Mouse (Mus musculus): Measurements from ENCODE around the gene Frem2. TPM values are rescaled to one million over a fixed set of nuclear protein-coding genes. Genes with fewer than 3 reads are reported as not detected.
A peak's percentile ranks its signal among the peaks of the same experiment; 100 is the strongest.

The Frem2 gene
- total RNA-seq, 2 experiments from 2014 or later = not detected

GRCm38 (mm10) chr3:53559056-53559455, 98.1 kb downstream of the Frem2 start:
- ATAC-seq (replicated peaks; ENCODE audit: poor library complexity, severe bottlenecking) = no peak

- ATAC-seq (replicated peaks; ENCODE audit: poor library complexity, severe bottlenecking) = no peak
Measured at GRCm38 (mm10) chr3:53558230-53558629, 98.9 kb downstream of the Frem2 start.

- ATAC-seq (replicated peaks; ENCODE audit: poor library complexity, severe bottlenecking) = no peak
Measured at GRCm38 (mm10) chr3:53557388-53558214, 99.6 kb downstream of the Frem2 start.

GRCm38 (mm10) chr3:53555031-53555952, 101.9 kb downstream of the Frem2 start:
- ATAC-seq (replicated peaks; ENCODE audit: poor library complexity, severe bottlenecking) = no peak

GRCm38 (mm10) chr3:53552691-53553090, 104.5 kb downstream of the Frem2 start:
- no peak for ATAC-seq (replicated peaks; ENCODE audit: poor library complexity, severe bottlenecking)

GRCm38 (mm10) chr3:53532091-53532490, 125.1 kb downstream of the Frem2 start:
- ATAC-seq (replicated peaks; ENCODE audit: poor library complexity, severe bottlenecking) = no peak

- no peak for ATAC-seq (replicated peaks; ENCODE audit: poor library complexity, severe bottlenecking)
Measured at GRCm38 (mm10) chr3:53530305-53530704, 126.8 kb downstream of the Frem2 start.

GRCm38 (mm10) chr3:53525737-53526136, 131.4 kb downstream of the Frem2 start:
- ATAC-seq (replicated peaks; ENCODE audit: poor library complexity, severe bottlenecking) = peak; percentile 78

GRCm38 (mm10) chr3:53522794-53523193, 134.4 kb downstream of the Frem2 start:
- no peak for ATAC-seq (replicated peaks; ENCODE audit: poor library complexity, severe bottlenecking)

- no peak for ATAC-seq (replicated peaks; ENCODE audit: poor library complexity, severe bottlenecking)
Measured at GRCm38 (mm10) chr3:53514221-53515065, 142.7 kb downstream of the Frem2 start.

- no peak for ATAC-seq (replicated peaks; ENCODE audit: poor library complexity, severe bottlenecking)
Measured at GRCm38 (mm10) chr3:53513096-53513495, 144.1 kb downstream of the Frem2 start.

GRCm38 (mm10) chr3:53502428-53502827, 154.7 kb downstream of the Frem2 start:
- ATAC-seq (replicated peaks; ENCODE audit: poor library complexity, severe bottlenecking) = peak; percentile 63; the same call in 1 of the 2 replicates

GRCm38 (mm10) chr3:53498351-53498905, 158.7 kb downstream of the Frem2 start:
- ATAC-seq (replicated peaks; ENCODE audit: poor library complexity, severe bottlenecking) = no peak

- ATAC-seq (replicated peaks; ENCODE audit: poor library complexity, severe bottlenecking) = no peak
Measured at GRCm38 (mm10) chr3:53488353-53488752, 168.8 kb downstream of the Frem2 start, which contains the start of gene Stoml3. Gene Stoml3, plus strand, starts transcription at chr3:53488653.

- ATAC-seq (replicated peaks; ENCODE audit: poor library complexity, severe bottlenecking) = no peak; the same call in 1 of the 2 replicates
Measured at GRCm38 (mm10) chr3:53486996-53487576, 170.1 kb downstream of the Frem2 start.

- ATAC-seq (replicated peaks; ENCODE audit: poor library complexity, severe bottlenecking) = no peak
Measured at GRCm38 (mm10) chr3:53486561-53486960, 170.6 kb downstream of the Frem2 start.

GRCm38 (mm10) chr3:53483414-53484059, 173.6 kb downstream of the Frem2 start:
- peak; percentile 92 for ATAC-seq (replicated peaks; ENCODE audit: poor library complexity, severe bottlenecking)

- no peak for ATAC-seq (replicated peaks; ENCODE audit: poor library complexity, severe bottlenecking)
Measured at GRCm38 (mm10) chr3:53478419-53479046, 178.6 kb downstream of the Frem2 start.
